Mouse (Mus musculus): ENCODE measurements around the gene Lrrc10b. TPM values are rescaled to one million over a fixed set of nuclear protein-coding genes. Genes with fewer than 3 reads are reported as not detected.

Lrrc10b gene
- polyA plus RNA-seq (2014; fragmentation: Illumina TruSeq; extraction: RNeasy Lipid Tissue Mini Kit (QIAGEN cat#74804)) = 1.5 TPM

GRCm38 (mm10) chr19:10456752-10457483 lies at the start of gene Lrrc10b:
Lrrc10b (minus strand) TSS chr19:10457473.

GRCm38 (mm10) chr19:10482703-10483102 lies 25.4 kb upstream of the Lrrc10b start, which contains the start of gene Ppp1r32:
Ppp1r32 (minus strand) TSS chr19:10482928.

Other genes with a start within 250 kb of the Lrrc10b start
- 2.4 TPM for gene Myrf, start 216.7 kb downstream of the Lrrc10b start, polyA plus RNA-seq (2014; fragmentation: Illumina TruSeq; extraction: RNeasy Lipid Tissue Mini Kit (QIAGEN cat#74804))
- gene Dagla, start 152.6 kb downstream of the Lrrc10b start, polyA plus RNA-seq (2014; fragmentation: Illumina TruSeq; extraction: RNeasy Lipid Tissue Mini Kit (QIAGEN cat#74804)) = not detected
- 12.6 TPM for gene Syt7, start 68.4 kb downstream of the Lrrc10b start, polyA plus RNA-seq (2014; fragmentation: Illumina TruSeq; extraction: RNeasy Lipid Tissue Mini Kit (QIAGEN cat#74804))
- 0.46 TPM for gene Ppp1r32, start 25.5 kb upstream of the Lrrc10b start, polyA plus RNA-seq (2014; fragmentation: Illumina TruSeq; extraction: RNeasy Lipid Tissue Mini Kit (QIAGEN cat#74804))
- gene Cpsf7, start 67.8 kb upstream of the Lrrc10b start, polyA plus RNA-seq (2014; fragmentation: Illumina TruSeq; extraction: RNeasy Lipid Tissue Mini Kit (QIAGEN cat#74804)) = 60.6 TPM
- 64.2 TPM for gene Sdhaf2, start 68.7 kb upstream of the Lrrc10b start, polyA plus RNA-seq (2014; fragmentation: Illumina TruSeq; extraction: RNeasy Lipid Tissue Mini Kit (QIAGEN cat#74804))
- 3.9 TPM for gene Tmem216, start 98.8 kb upstream of the Lrrc10b start, polyA plus RNA-seq (2014; fragmentation: Illumina TruSeq; extraction: RNeasy Lipid Tissue Mini Kit (QIAGEN cat#74804))
- gene Cyb561a3, start 119.7 kb upstream of the Lrrc10b start, polyA plus RNA-seq (2014; fragmentation: Illumina TruSeq; extraction: RNeasy Lipid Tissue Mini Kit (QIAGEN cat#74804)) = 2.4 TPM
- 11.9 TPM for gene Tmem138, start 119.9 kb upstream of the Lrrc10b start, polyA plus RNA-seq (2014; fragmentation: Illumina TruSeq; extraction: RNeasy Lipid Tissue Mini Kit (QIAGEN cat#74804))
- 102 TPM for gene Ddb1, start 147.9 kb upstream of the Lrrc10b start, polyA plus RNA-seq (2014; fragmentation: Illumina TruSeq; extraction: RNeasy Lipid Tissue Mini Kit (QIAGEN cat#74804))
- 2.5 TPM for gene Tkfc, start 148.2 kb upstream of the Lrrc10b start, polyA plus RNA-seq (2014; fragmentation: Illumina TruSeq; extraction: RNeasy Lipid Tissue Mini Kit (QIAGEN cat#74804))
- gene Vwce, start 176.7 kb upstream of the Lrrc10b start, polyA plus RNA-seq (2014; fragmentation: Illumina TruSeq; extraction: RNeasy Lipid Tissue Mini Kit (QIAGEN cat#74804)) = not detected
- gene Pga5, start 220.6 kb upstream of the Lrrc10b start, polyA plus RNA-seq (2014; fragmentation: Illumina TruSeq; extraction: RNeasy Lipid Tissue Mini Kit (QIAGEN cat#74804)) = not detected
- 1.8 TPM for gene Vps37c, start 231.3 kb upstream of the Lrrc10b start, polyA plus RNA-seq (2014; fragmentation: Illumina TruSeq; extraction: RNeasy Lipid Tissue Mini Kit (QIAGEN cat#74804))